Mouse (Mus musculus) T-cell, adult 2 months (primary cell): Measurements from ENCODE around the gene Ott.
"Not testable (repeated sequence)": the region's sequence is repeated elsewhere in the genome, so short reads cannot be mapped to it uniquely, and the experiment has no call there.

ENCODE experiments used
- DNase-seq: peaks from one replicate; pipeline ENCODE4 v3.0.0; 2022; ENCODE audit warnings: low spot score

Gene Ott

GRCm38 (mm10) chrX:149073982-149074381, at the start of gene Ott:
TSS of gene Ott (plus strand) at chrX:149074282.
- DNase-seq = not testable (repeated sequence)
